Mouse (Mus musculus): ENCODE results near the gene Slc35c2.
A peak's percentile ranks its signal among the peaks of the same experiment; 100 is the strongest.

DNA sequence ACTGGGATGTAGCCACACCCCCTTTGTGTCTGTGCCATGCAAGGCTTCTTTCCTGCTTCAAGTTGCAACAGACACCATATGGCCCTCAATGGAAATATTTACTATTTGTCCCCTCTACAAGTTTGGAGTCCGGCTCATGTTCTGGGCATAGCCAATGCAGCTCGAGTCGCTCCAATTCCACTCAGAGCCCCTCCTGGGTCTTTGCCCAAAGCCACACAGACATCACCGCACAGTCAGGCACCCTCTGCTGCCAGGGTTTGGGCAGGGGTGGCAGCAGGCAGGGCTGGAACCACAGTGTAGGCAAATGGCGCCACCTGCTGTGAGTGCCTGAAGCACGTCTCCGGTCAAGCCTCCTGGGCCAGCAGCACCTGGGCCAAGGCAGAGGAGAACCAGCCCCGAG lies 11.8 kb downstream of the Slc35c2 start:
- TF ChIP-seq CTCF (IDR thresholded peaks at IDR 0.05; ENCODE audit: borderline replicate concordance, insufficient read depth, low read length) (peak; percentile 98), POLR2A (IDR thresholded peaks at IDR 0.05; ENCODE audit: low read depth, low read length) (no peak)
